Comparison of ENCODE assay signal across 18 mouse cellular contexts in the genomic region with DNA sequence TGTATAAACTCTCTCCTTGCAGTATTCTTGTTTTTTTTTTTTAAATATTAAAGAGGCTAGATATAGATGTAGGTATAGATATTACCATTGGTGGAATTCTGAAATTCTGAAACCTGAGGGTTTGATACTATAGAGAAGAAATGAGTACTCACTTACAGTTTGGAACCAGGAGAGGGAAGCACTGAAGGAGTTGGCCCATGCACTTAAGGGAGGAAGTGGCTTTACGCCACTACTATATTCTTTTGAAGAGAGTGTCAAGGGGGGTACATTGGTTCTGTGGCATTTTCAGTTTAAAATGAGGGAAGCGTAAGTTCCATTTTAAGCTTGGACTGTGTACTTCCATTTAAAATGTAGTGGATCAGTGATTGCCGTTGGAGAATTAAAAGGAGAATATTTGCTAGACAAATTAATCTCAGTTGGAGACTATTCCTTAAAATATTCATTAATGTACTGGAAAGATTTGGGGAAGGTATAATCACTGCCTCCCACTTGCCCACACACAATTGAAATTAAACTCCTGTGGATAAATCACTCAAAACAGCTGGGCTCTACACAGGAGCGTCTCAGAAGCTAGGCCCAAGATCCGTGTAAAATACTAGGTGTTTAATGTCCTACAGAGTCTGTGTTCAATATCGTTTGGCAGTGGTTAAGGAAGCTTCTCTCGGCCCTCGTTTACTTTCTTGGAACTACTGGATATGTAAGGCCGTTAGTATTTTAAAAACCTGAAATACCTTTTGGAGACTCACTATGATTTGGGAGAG. TPM values are rescaled to one million over a fixed set of nuclear protein-coding genes. Genes with fewer than 3 reads are reported as not detected.
DNase-seq lines count a peak whose midpoint lies in the region; ATAC-seq lines count a peak whose summit lies in the region.
"Had no signal": no experiment of that assay in that cellular context is flagged by ENCODE, and none has a peak within 500 bp of the region (broad histone marks: within the 10 kb centered on the region; RNA-seq: fewer than 3 reads in every experiment).

No protein-coding gene starts in this region.

- peak overlapping the region; percentile 5; the same call in 1 of the 2 replicates for H3K27ac ChIP-seq in hindbrain, embryonic 14.5 days
- no peak overlapping the region for H3K27ac ChIP-seq in hindbrain, embryonic 13.5 days
- no peak overlapping the region for H3K27ac ChIP-seq in midbrain, embryonic 11.5 days (ENCODE audit: low read depth, low read length)
- no peak overlapping the region for H3K27ac ChIP-seq in midbrain, embryonic 16.5 days (ENCODE audit: low read length)
- H3K27ac ChIP-seq: embryonic facial prominence, embryonic 15.5 days; forebrain, embryonic 12.5 days; liver, embryonic 12.5 days; midbrain, embryonic 12.5 days; neural tube, embryonic 12.5 days had no signal

- H3K4me3 ChIP-seq in hindbrain, embryonic 14.5 days (replicated peaks; ENCODE audit: low read length), result no peak overlapping the region
- H3K4me3 ChIP-seq in hindbrain, embryonic 13.5 days, result no peak overlapping the region
- no peak overlapping the region for H3K4me3 ChIP-seq in midbrain, embryonic 11.5 days (ENCODE audit: low read depth, low read length)
- no peak overlapping the region for H3K4me3 ChIP-seq in midbrain, embryonic 16.5 days (ENCODE audit: low read depth, low read length)
- H3K4me3 ChIP-seq: embryonic facial prominence, embryonic 15.5 days; forebrain, embryonic 12.5 days; liver, embryonic 12.5 days; midbrain, embryonic 12.5 days; neural tube, embryonic 12.5 days had no signal

- no peak overlapping the region for H3K4me2 ChIP-seq in hindbrain, embryonic 14.5 days (replicated peaks)
- H3K4me2 ChIP-seq in hindbrain, embryonic 13.5 days, result no peak overlapping the region
- no peak overlapping the region for H3K4me2 ChIP-seq in midbrain, embryonic 11.5 days
- H3K4me2 ChIP-seq in midbrain, embryonic 16.5 days (ENCODE audit: low read length), result no peak overlapping the region
- H3K4me2 ChIP-seq: embryonic facial prominence, embryonic 15.5 days; forebrain, embryonic 12.5 days; liver, embryonic 12.5 days; midbrain, embryonic 12.5 days; neural tube, embryonic 12.5 days had no signal

- no peak; the same call in 1 of the 2 replicates for ATAC-seq in hindbrain, embryonic 14.5 days (ENCODE audit: low FRiP score)
- no peak for ATAC-seq in hindbrain, embryonic 13.5 days (ENCODE audit: low FRiP score)
- no peak for ATAC-seq in midbrain, embryonic 11.5 days (ENCODE audit: low FRiP score)
- ATAC-seq in midbrain, embryonic 16.5 days, result no peak
- peak; percentile 59 for ATAC-seq in granulocyte monocyte progenitor cell, adult 5-6 weeks (replicated peaks; ENCODE audit: poor library complexity, severe bottlenecking)
- ATAC-seq: liver, embryonic 12.5 days had no signal

- no peaks in the 10 kb centered on the region for H3K27me3 ChIP-seq in hindbrain, embryonic 14.5 days (ENCODE audit: control insufficient read depth, insufficient read depth, low read length)
- H3K27me3 ChIP-seq in hindbrain, embryonic 13.5 days, result no peaks in the 10 kb centered on the region
- no peaks in the 10 kb centered on the region for H3K27me3 ChIP-seq in midbrain, embryonic 11.5 days (ENCODE audit: control insufficient read depth, insufficient read depth, low read length)
- H3K27me3 ChIP-seq in midbrain, embryonic 16.5 days (ENCODE audit: control insufficient read depth, insufficient read depth, low read depth, low read length), result no peaks in the 10 kb centered on the region
- H3K27me3 ChIP-seq in splenic B cell, adult 2 months (ENCODE audit: control insufficient read depth, insufficient read depth, low read length, poor library complexity, severe bottlenecking), result no peaks in the 10 kb centered on the region
- H3K27me3 ChIP-seq: embryonic facial prominence, embryonic 15.5 days; forebrain, embryonic 12.5 days; liver, embryonic 12.5 days; midbrain, embryonic 12.5 days; neural tube, embryonic 12.5 days had no signal

- 72% methylated on average over 9 of the region's 9 CpGs for WGBS in hindbrain, embryonic 14.5 days
- WGBS in hindbrain, embryonic 13.5 days, result 71% methylated on average over 9 of the region's 9 CpGs
- WGBS in midbrain, embryonic 11.5 days, result 82% methylated on average over 9 of the region's 9 CpGs
- WGBS in midbrain, embryonic 16.5 days, result 69% methylated on average over 9 of the region's 9 CpGs

- DNase-seq in hindbrain, embryonic 14.5 days (ENCODE audit: low spot score), result no peak
- peak; percentile 67 for DNase-seq in midbrain, embryonic 11.5 days (ENCODE audit: low spot score, missing footprints)
- peak; percentile 59 for DNase-seq in splenic B cell, adult 2 months (ENCODE audit: low read depth, low spot score)
- DNase-seq in gastrocnemius, postnatal 10 days, result no peak
- no peak for DNase-seq in thymus, postnatal 4 days
- DNase-seq: adrenal gland, adult 8-10 months; cerebellum, adult 2 months; heart, adult 18-20 months; kidney, postnatal 10 days; lung, postnatal 14 days had no signal

- no peaks in the 10 kb centered on the region for H3K9me3 ChIP-seq in hindbrain, embryonic 14.5 days (ENCODE audit: control insufficient read depth, low read length)
- no peaks in the 10 kb centered on the region for H3K9me3 ChIP-seq in hindbrain, embryonic 13.5 days
- H3K9me3 ChIP-seq in midbrain, embryonic 11.5 days (ENCODE audit: control insufficient read depth, low read length), result no peaks in the 10 kb centered on the region
- no peaks in the 10 kb centered on the region for H3K9me3 ChIP-seq in midbrain, embryonic 16.5 days (replicated peaks; ENCODE audit: control insufficient read depth, low read length, poor library complexity, severe bottlenecking)
- H3K9me3 ChIP-seq: embryonic facial prominence, embryonic 15.5 days; forebrain, embryonic 12.5 days; liver, embryonic 12.5 days; midbrain, embryonic 12.5 days; neural tube, embryonic 12.5 days had no signal

- peaks cover 15% of the 10 kb centered on the region; the same call in 1 of the 2 replicates for H3K4me1 ChIP-seq in hindbrain, embryonic 14.5 days (replicated peaks; ENCODE audit: control insufficient read depth, insufficient read depth, low read length)
- peaks cover 30% of the 10 kb centered on the region for H3K4me1 ChIP-seq in hindbrain, embryonic 13.5 days (replicated peaks)
- peaks cover 2% of the 10 kb centered on the region; the same call in 1 of the 2 replicates for H3K4me1 ChIP-seq in midbrain, embryonic 11.5 days (ENCODE audit: control insufficient read depth, insufficient read depth, low read length)
- H3K4me1 ChIP-seq in midbrain, embryonic 16.5 days (ENCODE audit: control insufficient read depth, insufficient read depth, low read length), result peaks cover 8% of the 10 kb centered on the region
- H3K4me1 ChIP-seq: forebrain, embryonic 12.5 days had no signal

- H3K9ac ChIP-seq in hindbrain, embryonic 14.5 days, result no peak overlapping the region
- H3K9ac ChIP-seq in hindbrain, embryonic 13.5 days, result no peak overlapping the region
- H3K9ac ChIP-seq in midbrain, embryonic 11.5 days (ENCODE audit: low read length), result no peak overlapping the region
- H3K9ac ChIP-seq in midbrain, embryonic 16.5 days (ENCODE audit: low read depth, low read length), result no peak overlapping the region
- H3K9ac ChIP-seq: embryonic facial prominence, embryonic 15.5 days; forebrain, embryonic 12.5 days; liver, embryonic 12.5 days; midbrain, embryonic 12.5 days; neural tube, embryonic 12.5 days had no signal

- no peaks in the 10 kb centered on the region for H3K36me3 ChIP-seq in hindbrain, embryonic 14.5 days (replicated peaks; ENCODE audit: control insufficient read depth, insufficient read depth)
- no peaks in the 10 kb centered on the region for H3K36me3 ChIP-seq in hindbrain, embryonic 13.5 days
- no peaks in the 10 kb centered on the region for H3K36me3 ChIP-seq in midbrain, embryonic 11.5 days (ENCODE audit: control insufficient read depth, insufficient read depth, low read length)
- no peaks in the 10 kb centered on the region for H3K36me3 ChIP-seq in midbrain, embryonic 16.5 days (ENCODE audit: control insufficient read depth, insufficient read depth, low read length)
- H3K36me3 ChIP-seq in splenic B cell, adult 2 months (ENCODE audit: control insufficient read depth, insufficient read depth, low read length, poor library complexity, severe bottlenecking), result no peaks in the 10 kb centered on the region; the same call in 1 of the 2 replicates
- H3K36me3 ChIP-seq: embryonic facial prominence, embryonic 15.5 days; forebrain, embryonic 12.5 days; liver, embryonic 12.5 days; midbrain, embryonic 12.5 days; neural tube, embryonic 12.5 days had no signal

RNA-seq across cellular contexts. Expression of gene Atp2b1, which starts 32.0 kb away (rescaled TPM):
- polyA plus RNA-seq in hindbrain, embryonic 14.5 days (2014; fragmentation: Nextera tagmentation; extraction: Ambion mirVana), result 296 and 305 TPM in 2 replicates
- polyA plus RNA-seq in hindbrain, embryonic 13.5 days (2015; fragmentation: Nextera tagmentation; extraction: Ambion mirVana), result 254 and 255 TPM in 2 replicates
- polyA plus RNA-seq in midbrain, embryonic 11.5 days (2014; fragmentation: Nextera tagmentation; extraction: Ambion mirVana), result 76.4 and 88.3 TPM in 2 replicates
- polyA plus RNA-seq in midbrain, embryonic 16.5 days (2015; fragmentation: Nextera tagmentation; extraction: Ambion mirVana), result 238 and 246 TPM in 2 replicates
- 32.1 and 40.7 TPM in 2 replicates for total RNA-seq in granulocyte monocyte progenitor cell, adult 5-6 weeks (2014; fragmentation: Nextera tagmentation)
- total RNA-seq in granulocyte monocyte progenitor cell, adult 5-6 weeks (2017), result 54.3 and 61.8 TPM in 2 replicates
- 10 to 100 TPM; 69.6 to 77.5 TPM for total RNA-seq in gastrocnemius, postnatal 10 days (2021)

Comparison
In these comparisons a context has a peak if more than half of its experiments do, and no peak if none do; other contexts are left out.
1. DNase-seq: peak in midbrain, embryonic 11.5 days (single experiment) and splenic B cell, adult 2 months (single experiment); none in hindbrain, embryonic 14.5 days (single experiment), gastrocnemius, postnatal 10 days (single experiment) and thymus, postnatal 4 days (single experiment).